Mouse (Mus musculus) myocyte (in vitro differentiated cells): ENCODE data around the gene Plxna3.
A peak's percentile ranks its signal among the peaks of the same experiment; 100 is the strongest.

Source experiments
- E2F4 ChIP-seq: IDR thresholded peaks from one replicate; pipeline ENCODE4 v1.6.1; 2011; ENCODE audit warnings: mild to moderate bottlenecking, control low read depth, moderate library complexity; ENCODE audit not compliant: insufficient read depth
- MYOD1 ChIP-seq, 3 experiments: IDR thresholded peaks; one replicate each; pipeline ENCODE4 v1.6.1; 2011; ENCODE audit warnings: control low read depth in 2 of 3, low read depth in 2 of 3, mild to moderate bottlenecking in 2 of 3, moderate library complexity in 1 of 3; ENCODE audit not compliant: insufficient read length in 2 of 3, control insufficient read depth in 1 of 3
- POLR2A ChIP-seq: IDR thresholded peaks from one replicate; pipeline ENCODE4 v1.6.1; 2011; ENCODE audit warnings: low read depth, mild to moderate bottlenecking, control low read depth, moderate library complexity; ENCODE audit not compliant: insufficient read length
- POLR2AphosphoS2 ChIP-seq: IDR thresholded peaks from one replicate; pipeline ENCODE4 v1.6.1; 2011; ENCODE audit warnings: low read depth, control low read depth; ENCODE audit not compliant: insufficient read length

- peak; percentile 99 for TF ChIP-seq POLR2A
- peak; percentile 92 for TF ChIP-seq POLR2AphosphoS2
- TF ChIP-seq E2F4: no peak
- peak in 1 of 3 experiments; percentile 5 for TF ChIP-seq MYOD1 (IDR thresholded peaks at IDR 0.05; ENCODE audit: control insufficient read depth in 1 of 3, insufficient read length in 2 of 3, low read depth in 2 of 3)
Observed at GRCm38 (mm10) chrX:74304867-74305700, 23.8 kb upstream of the Plxna3 start, which contains the start of gene Gdi1.
